Mouse (Mus musculus): ENCODE results near the gene Eln. TPM values are rescaled to one million over a fixed set of nuclear protein-coding genes. Genes with fewer than 3 reads are reported as not detected.

The Eln gene
- polyA plus RNA-seq, 1 experiment from 2014 or later: 340 TPM

GRCm38 (mm10) chr5:134747947-134748618 lies 960 bp upstream of the Eln start:
- WGBS: 52% methylated on average over 6 of the region's 6 CpGs
- Histone ChIP-seq H3K27me3 (ENCODE audit: control insufficient read depth, insufficient read depth, low read length) (no peaks in the 10 kb centered on the region), H3K9ac (ENCODE audit: low read length) (0 out of 2 replicates have a peak overlapping the region, but pooled peaks have one; percentile 5), H3K27ac (replicated peaks) (peak overlapping the region; percentile 82), H3K9me3 (ENCODE audit: control insufficient read depth, low read length) (no peaks in the 10 kb centered on the region), H3K4me1 (replicated peaks; ENCODE audit: control insufficient read depth, insufficient read depth) (no peaks in the 10 kb centered on the region), H3K4me3 (ENCODE audit: low read depth, low read length) (no peak overlapping the region; the same call in 1 of the 2 replicates), H3K36me3 (ENCODE audit: control insufficient read depth, insufficient read depth, low read length) (no peaks in the 10 kb centered on the region), H3K4me2 (replicated peaks; ENCODE audit: low read depth) (peak overlapping the region; percentile 71)
- DNase-seq (ENCODE audit: low spot score): peak; percentile 60
- TF ChIP-seq EP300 (optimal IDR thresholded peaks at IDR 0.05) (no peak), CTCF (IDR thresholded peaks at IDR 0.05; ENCODE audit: low read depth) (peak; percentile 95)
- ATAC-seq (ENCODE audit: low FRiP score, low TSS enrichment): peak; percentile 27; the same call in 1 of the 2 replicates

DNA sequence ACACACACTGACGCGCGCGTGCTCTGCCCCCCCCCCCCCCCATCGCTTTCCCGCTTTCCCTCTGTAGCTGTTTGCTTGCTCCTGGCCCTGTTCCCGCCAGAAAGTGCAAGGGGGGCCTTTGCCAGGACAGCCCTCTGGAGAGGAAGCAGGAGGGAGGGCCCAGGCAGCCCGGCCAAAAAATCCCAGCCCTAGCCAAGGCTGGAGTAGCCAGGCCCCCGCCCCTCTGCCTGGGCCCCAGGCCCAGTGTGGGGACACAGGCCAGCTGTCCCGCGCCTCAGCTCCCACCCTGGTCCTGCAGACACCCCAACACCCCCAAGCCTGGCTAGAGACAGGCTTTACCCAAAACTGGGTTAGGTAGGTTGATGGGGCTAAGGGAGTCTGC lies 380 bp upstream of the Eln start:
- Histone ChIP-seq H3K36me3 (ENCODE audit: control insufficient read depth, insufficient read depth, low read length) (no peaks in the 10 kb centered on the region), H3K9ac (ENCODE audit: low read length) (0 out of 2 replicates have a peak overlapping the region, but pooled peaks have one; percentile 5), H3K27me3 (ENCODE audit: control insufficient read depth, insufficient read depth, low read length) (no peaks in the 10 kb centered on the region), H3K4me1 (replicated peaks; ENCODE audit: control insufficient read depth, insufficient read depth) (no peaks in the 10 kb centered on the region), H3K4me3 (ENCODE audit: low read depth, low read length) (peak overlapping the region; percentile 52), H3K27ac (replicated peaks) (peak overlapping the region; percentile 82), H3K4me2 (replicated peaks; ENCODE audit: low read depth) (peak overlapping the region; percentile 71), H3K9me3 (ENCODE audit: control insufficient read depth, low read length) (no peaks in the 10 kb centered on the region)
- WGBS: 9% methylated on average over 4 of the region's 11 CpGs
- peak; percentile 73 for DNase-seq (ENCODE audit: low spot score)
- peak; percentile 84 for ATAC-seq (ENCODE audit: low FRiP score, low TSS enrichment)
- TF ChIP-seq EP300 (optimal IDR thresholded peaks at IDR 0.05) (no peak), CTCF (IDR thresholded peaks at IDR 0.05; ENCODE audit: low read depth) (no peak)

DNA sequence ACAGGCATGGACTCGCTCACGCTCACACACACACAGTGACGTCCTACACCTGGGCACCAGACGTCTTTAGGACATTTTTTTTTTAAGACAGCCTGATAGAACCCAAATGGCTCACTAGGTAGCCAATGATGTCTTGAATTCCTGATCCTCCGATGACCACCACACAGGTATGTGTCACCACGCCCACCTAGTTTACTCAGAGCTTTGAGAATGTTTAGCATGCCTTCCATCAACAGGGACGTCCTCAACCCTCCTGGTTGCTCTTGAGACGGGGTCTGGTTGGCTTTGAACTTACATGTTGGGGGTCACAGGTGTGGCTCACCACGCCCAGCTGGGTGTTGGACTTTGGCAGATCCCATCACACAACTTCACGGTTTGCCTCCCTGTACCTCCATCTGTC lies 922 bp downstream of the Eln start:
- ATAC-seq (ENCODE audit: low FRiP score, low TSS enrichment) (no peak), DNase-seq (ENCODE audit: low spot score) (no peak)
- TF ChIP-seq EP300 (optimal IDR thresholded peaks at IDR 0.05): no peak
- no peak for TF ChIP-seq CTCF (IDR thresholded peaks at IDR 0.05; ENCODE audit: low read depth)
- peak overlapping the region; percentile 71 for H3K4me2 ChIP-seq (replicated peaks; ENCODE audit: low read depth)
- 0 out of 2 replicates have a peak, but pooled peaks cover 2% of the 10 kb centered on the region for H3K4me1 ChIP-seq (replicated peaks; ENCODE audit: control insufficient read depth, insufficient read depth)
- H3K4me3 ChIP-seq (ENCODE audit: low read depth, low read length): peak overlapping the region; percentile 52
- no peaks in the 10 kb centered on the region for H3K9me3 ChIP-seq (ENCODE audit: control insufficient read depth, low read length)
- H3K27ac ChIP-seq (replicated peaks): no peak overlapping the region; the same call in 1 of the 2 replicates
- 49% methylated on average over 10 of the region's 10 CpGs for WGBS
- H3K27me3 ChIP-seq (ENCODE audit: control insufficient read depth, insufficient read depth, low read length): no peaks in the 10 kb centered on the region
- H3K9ac ChIP-seq (ENCODE audit: low read length): 0 out of 2 replicates have a peak overlapping the region, but pooled peaks have one; percentile 13
- no peaks in the 10 kb centered on the region for H3K36me3 ChIP-seq (ENCODE audit: control insufficient read depth, insufficient read depth, low read length)

DNA sequence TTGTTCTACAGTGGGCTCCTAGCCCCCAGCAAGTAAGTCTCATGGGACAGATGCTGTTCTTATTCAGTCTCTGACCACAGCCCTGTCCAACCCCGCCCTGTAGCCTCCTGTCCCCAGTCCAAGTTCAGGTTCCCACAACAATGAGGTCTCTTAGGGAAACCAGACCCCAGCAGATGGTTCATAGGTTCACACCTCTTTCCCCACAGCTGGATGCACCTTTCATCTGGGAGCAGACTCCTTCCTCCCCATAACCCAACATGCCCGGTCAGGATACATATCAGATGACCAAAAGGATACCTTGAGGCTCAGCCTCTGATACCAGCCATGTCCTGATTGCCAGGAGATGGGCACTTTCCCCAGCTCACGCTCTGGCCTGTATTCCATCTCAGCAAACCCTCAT lies 1.3 kb downstream of the Eln start:
- H3K36me3 ChIP-seq (ENCODE audit: control insufficient read depth, insufficient read depth, low read length): no peaks in the 10 kb centered on the region
- H3K27me3 ChIP-seq (ENCODE audit: control insufficient read depth, insufficient read depth, low read length): no peaks in the 10 kb centered on the region
- WGBS: 58% methylated on average over 3 of the region's 3 CpGs
- H3K4me2 ChIP-seq (replicated peaks; ENCODE audit: low read depth): peak overlapping the region; percentile 71
- DNase-seq (ENCODE audit: low spot score): no peak
- TF ChIP-seq CTCF (IDR thresholded peaks at IDR 0.05; ENCODE audit: low read depth): no peak
- no peak for TF ChIP-seq EP300 (optimal IDR thresholded peaks at IDR 0.05)
- no peaks in the 10 kb centered on the region for H3K9me3 ChIP-seq (ENCODE audit: control insufficient read depth, low read length)
- no peak for ATAC-seq (ENCODE audit: low FRiP score, low TSS enrichment)
- 0 out of 2 replicates have a peak overlapping the region, but pooled peaks have one; percentile 13 for H3K9ac ChIP-seq (ENCODE audit: low read length)
- H3K4me3 ChIP-seq (ENCODE audit: low read depth, low read length): peak overlapping the region; percentile 52; the same call in 1 of the 2 replicates
- H3K27ac ChIP-seq (replicated peaks): no peak overlapping the region; the same call in 1 of the 2 replicates
- 0 out of 2 replicates have a peak, but pooled peaks cover 4% of the 10 kb centered on the region for H3K4me1 ChIP-seq (replicated peaks; ENCODE audit: control insufficient read depth, insufficient read depth)

DNA sequence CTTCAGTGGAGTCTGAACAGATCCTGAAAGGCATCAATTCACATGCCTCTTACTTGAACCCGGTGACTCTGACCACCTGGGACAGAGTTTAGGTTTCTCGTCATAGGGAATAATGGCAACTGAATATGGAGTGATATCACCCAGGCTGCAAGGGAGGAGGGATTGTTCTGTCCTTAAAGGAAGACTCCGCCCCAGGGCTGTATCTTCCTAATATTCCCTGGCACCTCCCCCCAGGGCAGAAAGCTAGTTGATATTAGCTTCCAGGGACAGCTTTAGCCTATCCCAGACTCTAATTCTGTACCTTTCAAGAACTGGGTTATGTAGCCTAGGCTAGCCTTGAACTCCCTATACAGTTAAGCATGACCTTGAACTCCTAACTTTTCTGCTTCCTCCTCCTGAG lies 2.1 kb downstream of the Eln start:
- Histone ChIP-seq H3K4me1 (replicated peaks; ENCODE audit: control insufficient read depth, insufficient read depth) (0 out of 2 replicates have a peak, but pooled peaks cover 4% of the 10 kb centered on the region), H3K9me3 (ENCODE audit: control insufficient read depth, low read length) (no peaks in the 10 kb centered on the region), H3K27ac (replicated peaks) (no peak overlapping the region), H3K4me3 (ENCODE audit: low read depth, low read length) (no peak overlapping the region), H3K36me3 (ENCODE audit: control insufficient read depth, insufficient read depth, low read length) (no peaks in the 10 kb centered on the region), H3K27me3 (ENCODE audit: control insufficient read depth, insufficient read depth, low read length) (no peaks in the 10 kb centered on the region), H3K4me2 (replicated peaks; ENCODE audit: low read depth) (peak overlapping the region; percentile 71; the same call in 1 of the 2 replicates), H3K9ac (ENCODE audit: low read length) (no peak overlapping the region)
- WGBS: 86% methylated on average over 3 of the region's 3 CpGs
- DNase-seq (ENCODE audit: low spot score) (no peak), ATAC-seq (ENCODE audit: low FRiP score, low TSS enrichment) (no peak)
- TF ChIP-seq EP300 (optimal IDR thresholded peaks at IDR 0.05) (no peak), CTCF (IDR thresholded peaks at IDR 0.05; ENCODE audit: low read depth) (no peak)

DNA sequence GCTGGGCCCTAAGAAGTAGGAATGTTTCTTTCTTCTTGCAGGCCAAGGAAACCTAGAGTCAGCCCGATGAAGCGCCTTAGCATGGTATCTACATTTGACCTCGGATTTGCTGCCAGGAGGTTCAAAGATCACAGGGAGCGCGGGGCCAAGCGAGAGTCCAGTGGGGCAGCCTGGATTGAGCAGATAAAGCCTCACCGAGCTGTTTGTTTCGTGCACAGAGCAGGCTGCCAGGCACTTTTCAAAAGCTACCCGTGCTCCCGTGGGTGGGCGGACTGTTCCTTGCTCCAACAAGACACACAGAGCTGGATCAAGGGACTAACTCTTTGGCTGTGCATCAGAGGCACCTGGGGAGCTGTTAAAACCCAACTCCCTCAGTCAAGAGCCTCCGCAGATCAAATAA lies 3.1 kb downstream of the Eln start:
- Histone ChIP-seq H3K4me1 (replicated peaks; ENCODE audit: control insufficient read depth, insufficient read depth) (0 out of 2 replicates have a peak, but pooled peaks cover 4% of the 10 kb centered on the region), H3K9me3 (ENCODE audit: control insufficient read depth, low read length) (no peaks in the 10 kb centered on the region), H3K4me3 (ENCODE audit: low read depth, low read length) (no peak overlapping the region), H3K36me3 (ENCODE audit: control insufficient read depth, insufficient read depth, low read length) (no peaks in the 10 kb centered on the region), H3K27ac (replicated peaks) (no peak overlapping the region; the same call in 1 of the 2 replicates), H3K9ac (ENCODE audit: low read length) (peak overlapping the region; percentile 43; the same call in 1 of the 2 replicates), H3K27me3 (ENCODE audit: control insufficient read depth, insufficient read depth, low read length) (no peaks in the 10 kb centered on the region), H3K4me2 (replicated peaks; ENCODE audit: low read depth) (peak overlapping the region; percentile 34; the same call in 1 of the 2 replicates)
- DNase-seq (ENCODE audit: low spot score): no peak
- WGBS: 42% methylated on average over 12 of the region's 12 CpGs
- TF ChIP-seq CTCF (IDR thresholded peaks at IDR 0.05; ENCODE audit: low read depth): no peak
- no peak for TF ChIP-seq EP300 (optimal IDR thresholded peaks at IDR 0.05)
- ATAC-seq (ENCODE audit: low FRiP score, low TSS enrichment): no peak
